Mouse (Mus musculus) embryo, embryonic 10 days (tissue): ENCODE measurements around the gene Tmem151b.

Source experiments
- DNase-seq: peaks from one replicate; pipeline ENCODE4 v3.0.0-alpha.2; 2015; ENCODE audit warnings: low spot score

Gene Tmem151b

GRCm38 (mm10) chr17:45510871-45511270 is 38.6 kb downstream of the Tmem151b start:
- DNase-seq: no peak

- peak; percentile 95 for DNase-seq
Observed at GRCm38 (mm10) chr17:45506700-45507189, 42.7 kb downstream of the Tmem151b start, which contains the start of gene Aars2. Gene Aars2 (plus strand): TSS chr17:45506841.

GRCm38 (mm10) chr17:45505941-45506465 is 43.5 kb downstream of the Tmem151b start:
- DNase-seq: no peak

- no peak for DNase-seq
Observed at GRCm38 (mm10) chr17:45503301-45503973, 46.0 kb downstream of the Tmem151b start.

- DNase-seq: no peak
Observed at GRCm38 (mm10) chr17:45502324-45502723, 47.2 kb downstream of the Tmem151b start.

GRCm38 (mm10) chr17:45500981-45501380 is 48.5 kb downstream of the Tmem151b start:
- no peak for DNase-seq

- DNase-seq: no peak
Observed at GRCm38 (mm10) chr17:45499516-45499915, 50.0 kb downstream of the Tmem151b start.

- no peak for DNase-seq
Observed at GRCm38 (mm10) chr17:45498397-45498796, 51.1 kb downstream of the Tmem151b start.

- DNase-seq: no peak
Observed at GRCm38 (mm10) chr17:45495398-45495797, 54.1 kb downstream of the Tmem151b start.
